21 mouse cellular contexts compared by ENCODE assay signal in the genomic region with DNA sequence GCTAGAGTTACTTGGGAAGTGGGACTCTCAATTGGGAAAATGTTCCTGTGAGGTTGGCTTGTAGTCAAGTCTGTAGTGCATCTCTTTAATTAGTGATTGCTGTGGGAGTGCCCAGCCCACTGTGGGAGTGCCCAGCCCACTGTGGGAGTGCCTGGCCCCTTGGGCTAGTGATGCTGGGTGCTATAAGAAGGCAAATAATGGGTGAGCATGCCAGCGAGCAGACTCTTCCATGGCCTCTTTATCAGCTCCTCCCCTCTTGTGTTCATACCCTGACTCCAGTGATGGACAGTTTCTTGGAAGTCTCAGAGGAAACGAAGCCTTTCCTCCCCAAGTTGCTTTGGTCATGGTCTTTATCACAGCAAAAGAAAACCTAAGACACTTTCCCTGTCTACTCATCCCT.
"Had no signal": no experiment of that assay in that cellular context is flagged by ENCODE, and none has a peak within 500 bp of the region (broad histone marks: within the 10 kb centered on the region; RNA-seq: fewer than 3 reads in every experiment).

No protein-coding gene starts in this region.

- H3K36me3 ChIP-seq: limb, embryonic 10.5 days; limb, embryonic 13.5 days; liver, embryonic 12.5 days; liver, embryonic 15.5 days; midbrain, embryonic 10.5 days; midbrain, embryonic 13.5 days; stomach, embryonic 15.5 days had no signal

- H3K4me1 ChIP-seq: limb, embryonic 13.5 days; midbrain, embryonic 10.5 days; midbrain, embryonic 13.5 days; neural tube, embryonic 13.5 days; stomach, embryonic 15.5 days had no signal

- DNase-seq: kidney, adult 11 months; kidney, postnatal 25 days; layer of hippocampus, adult 9-11 months; liver; retina, postnatal 1 day; right cerebral cortex, postnatal 25 days; spleen, adult 18-20 months; thymus, postnatal 25 days had no signal

- H3K9me3 ChIP-seq: limb, embryonic 10.5 days; limb, embryonic 13.5 days; liver, embryonic 15.5 days; megakaryocyte, embryonic 14.5 days; midbrain, embryonic 10.5 days; midbrain, embryonic 13.5 days; neural tube, embryonic 13.5 days; stomach, embryonic 15.5 days had no signal

- H3K27ac ChIP-seq: kidney, postnatal 0 days; layer of hippocampus, adult 2 months; limb, embryonic 10.5 days; limb, embryonic 13.5 days; liver, embryonic 12.5 days; liver, embryonic 15.5 days; midbrain, embryonic 10.5 days; midbrain, embryonic 13.5 days; neural tube, embryonic 13.5 days; stomach, embryonic 15.5 days had no signal

- H3K4me3 ChIP-seq: layer of hippocampus, adult 2 months; limb, embryonic 10.5 days; limb, embryonic 13.5 days; liver, embryonic 12.5 days; liver, embryonic 15.5 days; megakaryocyte, embryonic 14.5 days; midbrain, embryonic 10.5 days; midbrain, embryonic 13.5 days; myocyte; neural tube, embryonic 13.5 days; stomach, embryonic 15.5 days had no signal

- H3K4me2 ChIP-seq: limb, embryonic 13.5 days; liver, embryonic 12.5 days; liver, embryonic 15.5 days; midbrain, embryonic 13.5 days; neural tube, embryonic 13.5 days; stomach, embryonic 15.5 days had no signal

- H3K9ac ChIP-seq: limb, embryonic 13.5 days; liver, embryonic 12.5 days; liver, embryonic 15.5 days; midbrain, embryonic 13.5 days; neural tube, embryonic 13.5 days; stomach, embryonic 15.5 days had no signal

- ATAC-seq: liver, embryonic 12.5 days; midbrain, embryonic 13.5 days; midbrain, embryonic 16.5 days had no signal

- H3K27me3 ChIP-seq: limb, embryonic 13.5 days; liver, embryonic 12.5 days; liver, embryonic 15.5 days; midbrain, embryonic 13.5 days; neural tube, embryonic 13.5 days; stomach, embryonic 15.5 days had no signal
